Mouse (Mus musculus) testis, postnatal 10 days (tissue): ENCODE data around the gene Plin5.
A peak's percentile ranks its signal among the peaks of the same experiment; 100 is the strongest.

Source experiments
- DNase-seq: peaks from one replicate; pipeline ENCODE4 v3.0.0; 2021; ENCODE audit warnings: low spot score

Plin5 gene

DNA sequence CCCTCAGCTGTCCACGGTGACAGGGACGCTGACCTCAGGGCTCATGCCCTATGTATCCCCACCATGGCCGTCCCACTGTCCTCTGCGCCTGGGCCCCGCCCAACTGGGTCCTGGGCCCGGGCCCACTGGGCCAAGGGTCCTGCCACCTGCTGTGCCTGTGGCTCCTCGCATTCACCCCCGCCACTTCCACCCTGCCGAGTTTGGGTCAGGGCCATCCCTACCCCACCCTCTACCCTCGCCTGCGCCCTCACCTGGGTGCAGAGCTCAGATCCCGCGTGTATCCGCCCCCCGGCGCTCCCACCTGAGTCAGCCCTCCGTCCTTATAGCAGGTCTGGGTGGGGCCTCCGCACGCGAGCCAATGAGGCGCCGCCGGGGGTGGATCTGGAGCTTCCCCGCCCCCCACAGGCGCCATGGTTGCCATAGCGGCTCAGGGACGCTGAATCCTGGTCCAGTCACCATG lies at the start of gene Plin5:
Gene Plin5 (minus strand): TSS at position 346 of the 460 bp plus-strand sequence.
- DNase-seq, result peak; percentile 83

DNA sequence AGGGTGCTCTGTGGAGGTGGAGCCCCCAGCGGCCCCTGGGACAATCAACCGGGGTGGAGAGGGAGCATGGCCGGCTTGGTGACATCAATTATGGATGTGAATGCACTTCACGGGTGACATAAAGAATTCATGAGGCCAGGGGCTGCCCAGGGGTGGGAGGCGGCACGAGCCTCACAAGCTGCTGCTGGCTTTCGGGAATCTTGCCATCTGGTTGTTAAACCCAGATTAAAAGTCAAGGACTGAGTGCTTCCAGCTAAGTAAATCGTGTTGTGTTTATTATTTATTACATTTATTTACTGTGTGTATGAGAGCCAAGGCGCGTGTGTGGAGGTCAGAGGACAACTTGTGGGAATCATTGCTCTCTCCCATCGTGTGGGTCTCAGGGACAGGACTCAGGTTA lies 48.3 kb upstream of the Plin5 start:
- DNase-seq, result no peak

DNA sequence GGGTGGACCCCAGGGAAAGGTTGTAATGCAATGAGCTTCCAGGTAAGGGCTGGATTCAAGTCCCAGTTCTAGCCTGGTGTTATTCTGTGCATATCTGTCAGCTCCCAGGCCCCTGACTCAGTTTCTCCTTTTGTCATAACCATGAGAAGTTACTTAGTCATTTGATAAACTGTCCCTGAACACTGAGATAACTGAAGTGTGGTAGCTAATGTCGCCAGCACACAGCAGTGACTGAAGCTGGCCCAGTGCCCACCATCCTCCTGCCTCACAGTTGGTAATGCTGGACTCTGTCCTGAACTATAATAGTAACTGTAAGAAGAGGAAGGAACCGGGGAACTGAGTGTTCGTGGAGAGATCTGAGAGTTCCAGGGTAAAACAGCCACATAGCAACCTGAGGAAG lies 47.1 kb upstream of the Plin5 start:
- DNase-seq, result no peak

DNA sequence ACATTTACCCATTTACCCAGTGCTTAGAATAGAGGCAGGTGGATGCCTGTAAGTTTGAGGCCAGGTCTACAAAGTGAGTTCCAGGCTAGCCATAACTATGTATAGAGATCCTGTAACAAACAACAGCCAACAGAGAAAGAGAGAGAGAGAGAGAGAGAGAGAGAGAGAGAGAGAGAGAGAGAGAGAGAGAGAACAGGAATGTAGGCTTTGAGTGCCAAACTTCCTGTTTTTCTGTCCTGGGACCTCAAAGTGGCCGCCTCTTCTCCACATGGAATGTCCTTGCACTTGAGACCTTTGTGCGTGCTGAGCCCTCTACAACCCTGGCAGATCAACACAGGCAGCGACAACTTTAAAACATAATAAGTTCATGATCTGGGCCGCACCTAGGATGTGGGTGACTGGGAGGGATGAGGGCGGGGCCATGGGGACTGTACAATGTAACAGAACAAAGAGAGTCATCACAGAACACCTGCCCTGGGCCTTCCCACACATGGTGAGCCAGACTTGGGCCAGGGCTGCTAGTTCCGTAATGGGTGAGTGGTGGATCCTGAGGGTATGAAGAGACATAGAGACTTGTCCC lies 46.2 kb upstream of the Plin5 start:
- DNase-seq, result no peak

DNA sequence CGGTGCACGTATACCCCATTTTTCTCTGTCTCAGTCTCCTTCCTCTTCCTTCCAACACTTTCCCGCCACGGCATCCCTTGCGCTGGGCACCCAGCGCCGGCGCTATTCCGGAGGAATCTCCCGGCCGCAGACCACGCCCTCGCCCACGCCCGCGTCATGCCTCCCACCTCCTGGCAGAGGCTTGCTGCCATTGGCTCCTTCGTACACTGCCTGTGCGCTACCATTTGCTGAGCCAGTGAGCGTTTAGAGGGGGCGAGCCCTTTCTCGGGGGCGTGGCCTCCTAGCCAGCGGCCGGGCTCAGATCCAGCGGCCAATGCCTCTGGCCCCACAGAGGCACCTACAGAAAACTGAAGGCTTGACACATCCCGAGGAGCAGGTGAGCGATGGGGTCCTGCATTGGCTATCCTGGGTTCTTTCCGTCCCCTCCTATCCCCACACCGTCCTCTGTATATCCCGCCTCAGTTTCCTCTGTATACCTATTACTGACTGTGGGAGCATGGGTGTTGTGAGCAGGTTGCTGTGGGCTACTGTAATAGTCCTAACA lies 44.9 kb upstream of the Plin5 start, which contains the start of gene Tnfaip8l1:
Gene Tnfaip8l1 (plus strand): TSS at position 247 of the 544 bp plus-strand sequence.
- DNase-seq, result peak; percentile 96

DNA sequence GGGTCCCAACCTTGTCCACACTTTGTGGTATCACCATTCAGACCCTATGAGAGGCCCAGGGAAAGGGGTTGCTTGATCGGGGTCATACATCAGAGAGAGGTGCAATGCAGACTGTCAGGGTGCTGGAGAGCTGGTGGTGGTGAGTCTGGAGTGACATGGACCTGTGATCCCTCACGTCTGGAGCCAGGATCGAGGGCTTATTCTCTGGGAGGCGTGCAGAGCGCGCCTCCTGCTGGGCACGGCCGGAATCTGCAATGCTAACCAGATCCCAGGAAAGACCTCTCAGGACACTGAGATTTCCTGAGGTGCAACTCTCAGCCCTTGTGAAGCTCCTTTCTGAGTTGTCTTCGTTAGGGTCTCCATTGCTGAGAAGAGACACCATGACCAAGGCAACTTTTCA lies 42.3 kb upstream of the Plin5 start:
- peak; percentile 75 for DNase-seq

DNA sequence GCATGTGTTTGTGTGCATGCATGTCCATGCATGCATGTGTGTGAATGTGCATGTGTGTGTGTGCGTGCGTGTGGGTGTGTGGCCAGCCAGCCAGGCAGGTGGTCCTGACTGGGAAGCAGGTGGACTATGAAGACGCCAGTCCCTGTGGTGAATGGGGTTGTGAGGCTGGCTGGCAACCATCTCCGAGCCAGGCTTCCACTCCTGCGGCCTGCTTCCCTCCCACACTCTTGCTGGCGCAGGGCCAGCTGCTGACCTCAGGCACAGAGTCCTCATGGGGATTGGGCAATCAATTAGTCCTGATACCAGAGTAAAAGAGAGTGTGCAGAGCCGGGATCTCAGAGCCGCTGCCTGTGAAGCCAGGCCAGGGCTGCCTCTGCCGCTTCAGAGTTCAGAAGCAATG lies 36.2 kb upstream of the Plin5 start:
- peak; percentile 86 for DNase-seq

DNA sequence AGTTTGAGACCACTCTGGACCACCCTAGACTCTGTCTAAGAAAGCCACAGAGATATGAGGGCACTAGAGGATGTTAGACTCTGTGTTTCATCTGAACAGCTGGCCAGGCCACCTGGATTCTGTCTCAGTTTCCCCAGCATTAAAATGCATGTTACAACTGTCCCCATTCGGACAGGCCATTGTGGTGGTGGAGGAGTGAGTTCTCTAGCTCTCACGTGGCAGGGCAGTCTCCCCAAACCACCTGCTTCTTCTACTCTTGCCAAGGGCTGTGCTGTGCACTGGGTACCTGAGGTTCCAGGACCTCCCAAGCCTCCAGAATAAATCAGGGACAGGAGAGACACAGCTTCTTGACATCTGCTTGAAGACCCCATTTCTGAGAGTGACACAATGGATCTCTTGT lies 32.5 kb upstream of the Plin5 start:
- no peak for DNase-seq

DNA sequence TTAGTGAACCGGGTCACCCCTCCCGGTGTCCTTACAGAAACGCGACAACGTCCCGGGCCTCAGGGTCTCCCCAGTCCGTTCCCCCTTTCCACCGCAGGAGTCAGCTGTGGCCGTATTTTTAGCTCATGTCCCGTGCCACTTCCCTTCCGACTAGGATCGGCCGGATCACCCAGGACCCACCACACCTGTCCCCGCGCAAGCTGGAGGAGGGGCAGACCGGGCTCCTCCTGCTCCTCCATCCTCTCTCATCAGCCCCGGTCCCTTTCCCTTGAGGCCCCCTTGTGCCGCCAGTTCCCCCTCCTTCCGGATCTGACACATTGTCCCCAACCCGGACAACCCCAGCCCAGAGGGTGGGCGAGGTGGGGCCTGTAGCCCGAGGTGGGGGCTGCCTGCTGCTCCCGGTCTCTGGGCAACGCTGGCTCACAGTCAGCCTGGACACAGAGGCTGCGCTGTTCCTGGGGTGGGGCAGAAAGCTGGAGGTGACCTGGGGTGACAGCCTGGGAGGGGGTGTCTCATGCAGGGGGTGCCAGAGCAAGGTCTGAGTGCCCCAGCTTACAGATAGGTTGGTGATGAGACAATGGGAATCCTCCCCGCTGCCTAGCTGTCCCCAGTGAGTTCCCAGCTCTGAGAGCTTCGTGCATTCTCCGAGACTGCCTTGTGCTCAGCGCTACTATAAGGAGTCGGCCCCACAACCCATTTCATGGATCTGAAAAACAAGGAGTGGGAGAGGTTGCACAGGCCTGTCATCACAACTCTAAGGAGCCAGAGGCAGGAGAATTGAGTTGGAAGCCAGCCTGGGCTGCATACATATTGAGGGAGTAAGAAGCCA lies 31.6 kb upstream of the Plin5 start:
- no peak for DNase-seq

DNA sequence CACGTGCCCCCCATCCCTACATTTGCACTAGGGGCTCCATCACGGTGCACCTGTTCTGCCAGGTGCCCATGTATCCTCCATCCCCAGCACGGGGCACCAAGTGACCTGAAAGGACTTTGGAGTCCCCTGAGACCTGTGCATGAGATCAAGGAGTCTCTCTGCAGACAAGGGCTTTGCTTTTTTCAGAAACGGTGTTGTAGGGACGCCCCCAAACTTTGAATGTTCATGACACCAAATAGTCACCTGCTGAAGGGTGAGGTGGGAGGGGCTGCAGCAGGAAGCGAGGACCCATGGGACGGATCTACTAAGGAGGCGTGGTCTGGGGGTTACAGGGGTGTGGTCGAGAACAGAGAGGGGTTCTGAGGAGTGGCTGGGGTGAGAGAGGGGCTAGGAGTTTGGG lies 30.9 kb upstream of the Plin5 start:
- no peak for DNase-seq

DNA sequence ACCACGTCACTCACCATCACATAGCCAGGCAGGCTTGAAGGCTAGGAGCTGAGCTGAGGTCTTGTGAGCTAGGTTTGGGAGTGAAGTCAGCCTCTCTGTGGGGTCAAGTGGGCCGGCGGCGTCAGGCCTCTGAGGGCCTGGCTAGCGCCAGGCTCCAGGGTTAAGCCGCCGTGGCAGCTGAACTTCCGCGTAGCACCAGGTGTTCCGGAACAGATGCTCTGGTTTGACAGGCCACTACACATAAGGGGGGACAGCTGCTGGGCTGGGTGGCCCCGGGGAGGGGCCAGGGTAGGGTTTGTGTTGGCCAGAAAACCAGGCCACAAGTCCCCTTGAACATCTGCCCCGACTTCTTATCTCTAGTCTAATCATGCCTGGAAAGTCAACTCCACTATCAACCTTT lies 30.0 kb upstream of the Plin5 start:
- DNase-seq, result no peak

DNA sequence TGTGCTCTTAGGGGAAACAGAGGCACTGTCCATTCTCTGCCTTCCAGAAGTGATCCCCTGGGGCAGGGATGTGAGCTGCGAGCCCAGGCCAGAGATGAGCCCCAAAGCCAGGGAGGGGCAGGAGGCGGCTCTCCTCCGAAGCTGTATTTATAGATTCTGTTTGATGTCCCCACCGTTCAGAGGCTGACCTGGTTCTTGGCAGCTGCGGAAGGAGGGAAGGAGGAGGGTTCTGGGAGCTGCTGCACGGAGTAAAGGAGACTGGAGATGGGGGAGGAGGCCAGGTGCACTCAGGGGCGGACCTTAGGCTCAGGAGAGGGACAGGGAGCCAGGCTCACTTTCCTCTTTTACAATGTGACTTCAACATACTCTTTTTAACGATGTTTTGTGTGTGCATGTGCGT lies 28.7 kb upstream of the Plin5 start:
- DNase-seq, result no peak

DNA sequence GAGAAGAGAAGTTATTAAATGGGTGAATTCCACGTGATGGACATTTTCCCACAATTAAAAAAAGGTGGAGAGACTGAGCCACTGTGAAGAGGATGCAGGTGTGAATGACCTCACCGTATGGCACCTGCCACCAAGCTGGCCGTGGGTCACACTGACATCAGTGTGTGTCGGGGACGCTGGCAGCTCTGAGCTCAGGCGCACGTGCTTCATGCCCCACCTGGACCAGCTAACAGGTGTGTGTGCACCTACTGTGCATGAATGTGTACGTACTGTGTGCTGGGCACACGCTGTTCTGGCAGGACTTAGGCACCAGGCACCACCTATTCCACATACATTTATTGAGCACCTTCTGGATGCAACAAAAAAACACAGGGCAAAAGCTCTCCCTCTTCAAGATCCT lies 27.1 kb upstream of the Plin5 start:
- no peak for DNase-seq

DNA sequence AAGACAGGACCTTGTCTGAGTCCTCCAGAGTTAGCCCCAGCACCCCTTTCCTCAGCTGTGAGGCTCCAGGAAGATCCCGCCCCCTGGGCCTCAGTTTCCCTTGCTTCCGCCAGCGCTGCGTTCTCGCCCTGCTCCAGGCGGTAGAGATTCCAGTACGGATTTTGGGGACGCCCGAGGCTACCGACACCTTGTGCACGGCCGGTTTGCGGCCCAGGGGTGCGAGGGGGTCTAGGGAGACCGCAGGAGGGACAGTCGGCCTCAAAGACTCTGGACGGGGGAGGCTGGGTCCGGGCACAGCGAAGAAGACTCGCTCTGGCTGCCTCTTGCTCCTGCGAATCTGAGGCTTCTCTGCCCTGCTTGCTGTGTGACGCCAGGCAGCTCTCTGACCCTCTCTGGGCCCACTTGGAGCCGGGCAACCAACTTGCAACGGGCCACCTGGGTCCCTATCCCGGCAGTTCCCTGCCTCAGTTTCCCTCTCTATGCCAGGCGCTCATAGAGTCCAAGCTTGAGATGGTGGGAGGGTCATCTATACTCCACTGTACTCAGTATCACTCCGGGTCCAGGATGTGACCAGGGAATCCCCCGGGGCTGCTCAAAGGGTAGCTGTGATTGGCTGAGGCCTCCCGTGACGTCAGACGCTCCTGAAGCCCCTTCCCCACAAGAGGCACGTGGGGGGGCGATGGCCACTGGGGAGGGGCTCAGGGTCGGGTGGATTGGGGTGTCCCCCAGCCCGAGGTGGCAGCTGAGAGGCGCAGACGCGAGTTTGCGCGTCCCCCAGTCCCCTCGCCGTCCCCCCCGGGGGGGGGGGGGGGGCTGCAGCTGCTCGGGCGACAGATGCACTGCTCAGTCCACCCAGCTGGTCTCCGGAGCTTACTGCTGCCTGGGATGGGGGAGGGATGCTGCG lies 24.6 kb upstream of the Plin5 start:
- DNase-seq, result peak; percentile 70

DNA sequence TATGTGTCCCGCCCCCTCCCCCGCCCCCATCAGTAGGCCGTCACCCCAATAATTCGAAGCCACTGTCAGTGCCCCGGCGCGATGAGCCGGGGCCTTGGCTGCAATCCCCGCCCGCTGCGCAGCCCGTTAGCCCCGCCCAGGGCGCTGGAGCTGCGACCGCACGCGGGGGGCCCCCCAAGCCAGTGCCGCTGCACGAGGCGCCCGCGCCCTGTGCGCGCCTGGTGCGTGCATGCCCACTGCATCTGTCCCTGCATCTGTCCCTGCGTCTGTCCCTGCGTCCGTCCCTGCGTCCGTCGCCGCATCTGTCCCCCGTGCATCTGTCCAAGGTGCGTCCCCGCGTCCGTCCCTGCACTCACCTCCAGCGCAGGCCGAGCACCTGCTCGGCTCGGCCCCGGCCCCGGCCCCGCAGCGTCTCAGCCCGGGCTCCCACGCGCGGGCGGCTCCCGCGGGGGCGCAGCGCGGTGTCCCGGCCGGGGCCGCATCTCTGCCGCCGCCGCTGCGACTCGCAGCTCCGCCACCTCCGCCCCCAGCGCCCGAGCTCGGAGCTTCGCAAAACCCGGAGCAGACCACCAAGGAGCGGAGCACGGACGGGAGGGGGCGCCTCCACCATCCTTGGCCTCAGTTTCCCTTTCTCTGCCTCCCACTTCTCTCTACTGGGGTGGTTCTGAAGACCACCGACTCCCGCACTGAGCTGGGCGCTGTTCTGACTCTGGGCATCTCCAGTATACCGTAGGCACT lies 22.6 kb upstream of the Plin5 start, which contains the start of gene Sema6b:
Gene Sema6b (minus strand): TSS at position 486 of the 738 bp plus-strand sequence.
- peak; percentile 84 for DNase-seq

DNA sequence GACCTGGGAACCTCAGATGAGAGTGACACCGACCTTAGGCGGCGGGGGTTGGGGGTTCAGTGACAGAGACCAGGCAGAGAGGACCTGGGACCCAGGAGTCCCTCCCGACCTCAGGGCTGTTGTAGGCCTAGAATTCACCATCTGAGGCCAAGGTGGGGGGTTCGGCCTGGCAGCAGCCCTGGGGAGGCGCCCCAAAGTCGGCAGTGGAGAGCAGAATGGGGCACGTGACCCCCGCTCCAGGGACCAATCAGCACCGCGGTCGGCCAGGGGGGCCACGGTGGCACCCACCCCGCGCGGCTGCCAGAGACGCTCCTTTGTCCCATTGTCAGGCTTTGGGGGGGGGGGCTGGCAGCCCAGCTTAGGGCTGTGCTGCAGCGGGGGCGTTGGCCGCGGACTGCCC lies 22.0 kb upstream of the Plin5 start:
- no peak for DNase-seq

DNA sequence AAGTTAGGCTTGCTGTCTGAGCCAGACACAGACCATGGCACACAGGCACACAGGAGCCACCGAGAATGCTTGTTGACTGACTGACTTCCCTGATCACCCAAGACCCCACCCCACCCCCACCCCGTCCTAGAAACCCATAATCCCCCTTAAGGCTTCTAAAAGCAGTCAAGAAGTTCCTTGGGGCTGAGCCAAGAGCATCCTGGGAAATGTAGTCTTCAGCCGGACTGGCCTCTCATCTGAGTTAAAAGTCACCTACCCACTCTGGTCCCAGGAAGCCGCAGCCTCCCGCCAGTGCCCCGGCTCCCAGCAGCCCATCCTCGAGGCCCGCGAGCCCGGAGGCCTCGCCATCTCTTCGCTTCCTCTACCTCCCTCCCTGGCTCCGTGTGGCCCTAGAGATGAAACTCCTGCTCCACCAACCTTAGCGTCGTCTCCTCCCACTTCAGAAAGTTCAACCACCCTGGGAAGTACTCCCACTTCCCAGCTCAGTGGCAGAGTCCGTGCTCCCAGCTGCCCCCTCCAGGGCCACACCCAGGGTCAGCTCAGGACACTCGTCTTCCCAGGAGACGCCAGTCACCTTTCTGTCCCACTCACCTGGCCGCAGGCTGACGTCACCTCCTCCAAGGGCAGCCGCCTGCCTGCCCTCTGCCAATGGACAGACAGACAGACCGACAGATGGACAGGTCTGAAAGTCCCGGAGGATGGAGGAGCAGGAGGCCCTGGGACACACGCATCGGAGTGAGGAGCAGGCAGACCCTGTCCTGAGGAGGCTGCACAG lies 20.6 kb upstream of the Plin5 start:
- no peak for DNase-seq

DNA sequence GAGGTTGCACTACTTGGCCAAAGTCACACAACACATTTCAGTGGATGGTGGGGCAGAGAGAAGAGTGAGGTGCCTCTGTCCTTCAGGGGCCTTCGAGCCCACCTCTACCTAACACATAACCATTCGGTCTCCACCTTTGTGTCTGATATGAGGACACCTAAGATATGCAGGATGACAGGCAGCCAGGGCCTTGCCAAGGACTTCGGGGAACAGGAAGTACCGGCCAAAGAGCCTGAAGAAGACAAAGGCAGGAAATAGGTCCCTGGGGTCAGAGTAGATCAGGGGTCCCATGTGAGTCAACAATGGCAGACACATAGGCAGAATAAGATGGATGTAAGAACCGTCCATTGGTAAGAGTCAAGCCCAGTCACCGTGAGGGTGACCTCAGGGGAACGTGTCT lies 19.2 kb upstream of the Plin5 start:
- no peak for DNase-seq

DNA sequence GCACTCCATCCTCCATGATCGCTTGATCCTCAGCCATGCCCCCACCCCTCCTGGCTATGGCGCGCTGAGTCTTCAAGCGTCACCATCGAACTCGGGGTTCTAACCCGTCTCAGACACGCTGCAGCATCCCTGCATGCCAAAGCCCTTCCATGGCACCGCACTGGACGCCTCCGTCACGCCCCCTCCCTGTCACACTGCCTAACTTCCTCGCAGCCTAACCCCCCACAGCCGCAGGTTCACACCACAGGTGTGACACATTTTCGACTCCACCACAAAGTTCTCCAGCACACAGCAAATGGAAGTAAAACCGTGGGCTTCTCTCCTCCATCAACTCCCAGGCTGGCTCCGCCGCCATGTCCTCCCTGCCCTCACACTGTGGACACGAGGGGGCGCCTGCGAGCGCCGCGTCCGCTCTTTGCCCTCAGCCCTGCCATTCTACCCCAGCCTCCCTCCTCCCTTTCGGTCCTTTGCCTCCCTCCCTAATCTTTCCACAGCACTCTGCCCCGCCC lies 17.1 kb upstream of the Plin5 start:
- DNase-seq, result peak; percentile 87
